Mouse (Mus musculus) cerebellum, postnatal 25 days (tissue): ENCODE results near the gene Bola3.

Experiments used
- DNase-seq, 2 experiments: peaks; one replicate each; pipeline ENCODE4 v3.0.0; 2021; ENCODE audit warnings: mixed read lengths in 2 of 2

The Bola3 gene

GRCm38 (mm10) chr6:83395544-83396229, 46.7 kb downstream of the Bola3 start:
- DNase-seq, result no peak

- DNase-seq, result peak in 1 of 2 experiments; percentile 56
Measured at GRCm38 (mm10) chr6:83396711-83397110, 47.8 kb downstream of the Bola3 start.

- DNase-seq, result no peak
Measured at GRCm38 (mm10) chr6:83397728-83398127, 48.8 kb downstream of the Bola3 start.

GRCm38 (mm10) chr6:83399790-83400189, 50.8 kb downstream of the Bola3 start:
- DNase-seq, result no peak

- DNase-seq, result no peak
Measured at GRCm38 (mm10) chr6:83403481-83403880, 54.5 kb downstream of the Bola3 start.

GRCm38 (mm10) chr6:83404571-83404970, 55.6 kb downstream of the Bola3 start:
- peak; percentile 46 to 63 for DNase-seq

GRCm38 (mm10) chr6:83405511-83406064, 56.6 kb downstream of the Bola3 start:
- no peak for DNase-seq

GRCm38 (mm10) chr6:83408510-83408909, 59.6 kb downstream of the Bola3 start:
- DNase-seq, result no peak
